Mouse (Mus musculus) testis, adult 2 months (tissue): Measurements from ENCODE around the gene Mphosph9.

Source experiments
- CTCF ChIP-seq: fragments of 200-500 bp; IDR thresholded peaks from 2 replicates; pipeline ENCODE4 v1.5.1; 2012; ENCODE audit warnings: low read depth, mild to moderate bottlenecking, inconsistent platforms, low read length, moderate library complexity; ENCODE audit not compliant: control insufficient read depth, insufficient read depth, insufficient replicate concordance
- POLR2A ChIP-seq: fragments of 200-500 bp; IDR thresholded peaks from 2 replicates; pipeline ENCODE4 v1.6.1; 2012; ENCODE audit warnings: low read depth, mild to moderate bottlenecking, inconsistent platforms, low read length, moderate library complexity; ENCODE audit not compliant: control insufficient read depth

GRCm38 (mm10) chr5:124353726-124354547 lies 26.2 kb upstream of the Mphosph9 start:
- TF ChIP-seq CTCF (no peak), POLR2A (no peak)
